Mouse (Mus musculus): ENCODE data around the gene Gm10382.
"Not testable (repeated sequence)": the region's sequence is repeated elsewhere in the genome, so short reads cannot be mapped to it uniquely, and the experiment has no call there.

Gm10382 gene

DNA sequence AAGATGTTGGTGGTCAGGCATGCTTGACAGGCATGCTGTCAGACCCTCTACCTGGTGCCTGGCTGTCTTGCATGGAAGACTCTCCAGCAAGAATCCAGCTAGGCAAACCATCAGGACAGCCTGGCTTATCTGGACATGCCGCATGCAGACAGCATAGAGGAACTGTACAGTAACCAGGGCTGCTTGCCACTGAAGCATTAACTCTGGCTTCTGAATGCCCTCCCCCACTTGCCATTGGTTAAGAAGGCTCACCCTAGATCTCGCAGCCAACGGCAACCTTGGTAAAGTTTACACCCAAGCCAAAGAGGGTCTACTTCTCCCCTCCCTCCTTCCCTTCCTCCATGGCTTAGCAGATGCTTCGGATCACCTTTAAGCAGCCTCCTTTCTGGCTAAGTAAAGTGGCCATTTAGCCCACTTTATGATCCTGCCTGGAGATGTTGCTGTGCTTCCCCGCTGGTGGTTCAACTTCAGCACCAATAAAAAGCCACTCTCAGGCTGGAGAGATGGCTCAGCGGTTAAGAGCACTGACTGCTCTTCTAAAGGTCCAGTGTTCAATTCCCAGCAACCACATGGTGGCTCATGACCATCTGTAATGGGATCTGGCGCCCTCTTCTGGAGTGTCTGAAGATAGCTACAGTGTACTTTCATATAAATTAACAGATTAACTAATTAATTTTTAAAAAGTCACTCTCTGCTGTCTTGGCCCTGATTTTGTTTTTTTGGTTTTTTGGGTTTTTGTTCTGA, 18.0 kb upstream of the Gm10382 start:
- no peak for DNase-seq

DNA sequence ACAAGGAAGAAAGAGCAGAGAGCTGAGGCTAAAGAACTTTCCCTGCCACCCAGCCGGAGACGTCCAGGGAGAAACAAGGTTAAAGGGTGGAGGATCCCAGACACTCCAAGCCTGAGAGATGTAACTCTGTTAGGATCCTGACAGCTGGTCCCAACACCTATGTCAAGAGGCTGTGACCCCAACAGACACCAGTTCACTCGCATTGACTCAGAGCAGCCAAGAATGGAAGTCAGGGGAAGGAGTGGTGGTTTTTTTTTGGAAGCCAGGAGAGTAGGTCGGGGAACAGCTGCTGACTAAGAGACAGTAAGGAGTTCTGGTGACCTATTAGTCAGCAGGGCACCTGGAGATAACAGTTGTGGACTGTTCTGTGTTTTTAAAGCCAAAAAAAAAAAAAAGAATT, 17.1 kb upstream of the Gm10382 start:
- no peak for DNase-seq

DNA sequence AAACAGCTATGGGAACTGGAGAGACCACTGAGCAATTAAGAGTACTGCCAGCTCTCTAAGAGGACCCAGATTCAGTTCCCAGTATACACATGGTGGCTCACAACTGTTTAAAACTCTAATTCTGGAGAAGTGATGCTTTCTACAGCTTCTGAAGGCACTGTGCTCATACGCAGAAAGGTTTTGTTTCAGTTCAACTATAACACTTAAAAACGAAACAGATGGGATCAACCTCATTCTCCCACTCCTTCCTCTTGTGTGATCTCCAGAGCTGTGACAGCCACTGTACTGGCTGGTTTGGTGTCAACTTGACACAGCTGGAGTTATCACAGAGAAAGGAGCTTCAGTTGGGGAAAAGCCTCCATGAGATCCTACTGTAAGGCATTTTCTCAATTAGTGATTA, 13.3 kb upstream of the Gm10382 start:
- no peak for DNase-seq

GRCm38 (mm10) chr5:125377214-125377613, 11.9 kb upstream of the Gm10382 start:
- peak; percentile 64 for DNase-seq

- DNase-seq = no peak
Measured at GRCm38 (mm10) chr5:125378919-125379318, 10.2 kb upstream of the Gm10382 start.

GRCm38 (mm10) chr5:125381954-125382672, 7.0 kb upstream of the Gm10382 start:
- DNase-seq = no peak

DNA sequence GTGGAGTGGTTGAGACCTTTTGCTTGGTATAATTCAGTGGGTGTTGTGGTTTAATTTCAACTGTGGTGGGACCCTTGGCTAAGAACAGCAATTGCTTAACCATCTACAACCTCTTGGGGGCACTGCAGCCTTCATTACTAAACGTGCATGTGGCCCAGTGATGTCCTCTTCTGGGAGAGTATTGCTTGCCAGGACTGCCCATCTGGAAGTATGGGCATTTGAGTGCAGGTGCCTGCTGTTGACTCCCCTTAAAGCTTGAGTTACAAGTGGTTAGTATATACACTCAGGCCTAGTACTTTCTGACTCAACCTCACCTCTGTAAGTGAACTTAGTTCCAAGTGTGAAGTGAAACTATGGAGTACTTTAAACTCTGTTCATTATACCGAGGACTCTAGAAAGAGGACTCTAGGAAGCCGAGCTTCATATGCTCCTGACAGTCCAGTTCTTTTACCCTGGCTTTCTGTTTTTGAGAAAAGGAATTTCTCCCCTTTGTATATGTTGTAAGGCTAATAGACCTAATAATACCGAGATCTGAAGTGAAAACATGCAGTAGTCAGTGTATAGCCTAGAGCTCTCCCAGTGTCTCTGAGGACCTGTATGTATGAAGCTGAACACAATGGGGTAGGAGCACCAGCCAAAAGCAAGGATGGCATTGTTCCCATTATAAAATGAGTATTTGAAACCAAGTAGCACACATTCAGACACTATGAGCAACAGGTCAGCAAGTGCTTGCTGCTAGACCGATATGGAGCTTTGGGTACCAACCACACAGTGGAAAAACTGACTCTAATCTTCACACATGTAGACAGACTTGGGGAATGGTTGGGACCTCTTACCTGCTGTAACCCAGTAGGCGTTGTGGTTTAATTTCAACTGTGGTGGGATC, 6.2 kb upstream of the Gm10382 start:
- DNase-seq = peak; percentile 60

GRCm38 (mm10) chr5:125383637-125384420, 5.3 kb upstream of the Gm10382 start:
- DNase-seq = no peak

- DNase-seq = no peak
Measured at GRCm38 (mm10) chr5:125384512-125385214, 4.5 kb upstream of the Gm10382 start.

DNA sequence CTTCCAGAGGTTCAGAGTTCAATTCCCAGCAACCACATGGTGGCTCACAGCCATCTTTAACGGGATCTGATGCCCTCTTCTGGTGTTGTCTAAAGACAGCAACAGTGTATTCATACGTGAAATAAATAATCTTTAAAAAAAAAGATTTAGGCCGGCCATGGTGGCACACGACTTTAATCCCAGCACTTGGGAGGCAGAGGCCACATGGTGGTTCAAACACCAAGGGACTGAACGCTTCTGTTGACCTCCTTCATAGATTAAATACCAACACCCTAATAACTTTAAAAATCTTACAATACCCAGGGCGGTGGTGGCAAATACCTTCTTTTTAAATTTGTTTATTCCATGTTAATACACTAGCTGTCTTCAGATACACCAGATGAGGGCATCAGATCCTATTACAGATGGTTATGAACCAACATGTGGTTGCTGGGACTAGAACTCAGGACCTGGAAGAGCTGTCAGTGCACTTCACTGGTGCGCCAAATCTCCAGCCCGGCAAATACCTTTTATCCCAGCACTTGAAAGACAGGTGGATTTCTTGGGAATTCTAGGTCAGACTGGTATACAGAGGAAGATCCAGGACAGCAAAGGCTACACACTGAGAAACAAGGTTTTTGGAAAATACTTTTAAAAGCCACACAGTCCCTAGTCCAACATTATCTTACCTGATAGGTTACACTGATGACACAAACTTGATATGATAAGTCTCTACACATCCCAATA, 3.7 kb upstream of the Gm10382 start:
- DNase-seq = no peak

- not testable (repeated sequence) for DNase-seq
Measured at GRCm38 (mm10) chr5:125387295-125387694, 1.8 kb upstream of the Gm10382 start.

DNA sequence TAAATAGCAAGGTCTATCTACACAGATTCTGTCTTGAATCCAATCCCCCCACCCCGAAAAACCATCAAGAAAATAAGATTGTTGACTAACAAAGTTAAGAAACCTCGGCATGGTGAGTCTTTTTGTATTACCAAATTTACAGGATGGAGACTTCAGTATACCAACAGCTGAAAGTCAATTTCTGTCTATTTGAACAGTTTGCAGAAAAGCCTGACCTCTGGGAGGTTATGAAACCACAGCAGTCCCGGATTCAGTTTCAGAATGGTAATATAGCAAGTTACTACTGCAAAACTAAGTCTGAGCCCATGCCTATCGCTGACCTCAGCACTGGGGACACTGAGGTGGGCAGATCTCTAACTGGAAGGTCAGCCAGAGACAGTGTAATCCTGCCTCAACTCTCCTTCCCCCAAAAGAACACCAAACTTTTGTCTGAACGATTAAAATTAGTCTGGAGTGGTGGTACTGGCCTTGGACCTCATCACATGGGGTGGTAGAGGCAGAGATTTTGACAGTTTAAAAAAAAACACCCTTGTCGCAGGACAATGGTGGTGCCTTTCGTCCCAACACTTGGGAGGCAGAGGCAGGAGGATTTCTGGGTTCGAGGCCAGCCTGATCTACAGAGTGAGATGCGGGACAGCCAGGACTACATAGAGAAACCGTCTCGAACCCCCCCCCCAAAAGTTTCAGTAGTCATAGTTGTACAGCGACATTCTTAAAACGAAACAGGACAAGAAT, 597 bp upstream of the Gm10382 start:
- DNase-seq = no peak

DNA sequence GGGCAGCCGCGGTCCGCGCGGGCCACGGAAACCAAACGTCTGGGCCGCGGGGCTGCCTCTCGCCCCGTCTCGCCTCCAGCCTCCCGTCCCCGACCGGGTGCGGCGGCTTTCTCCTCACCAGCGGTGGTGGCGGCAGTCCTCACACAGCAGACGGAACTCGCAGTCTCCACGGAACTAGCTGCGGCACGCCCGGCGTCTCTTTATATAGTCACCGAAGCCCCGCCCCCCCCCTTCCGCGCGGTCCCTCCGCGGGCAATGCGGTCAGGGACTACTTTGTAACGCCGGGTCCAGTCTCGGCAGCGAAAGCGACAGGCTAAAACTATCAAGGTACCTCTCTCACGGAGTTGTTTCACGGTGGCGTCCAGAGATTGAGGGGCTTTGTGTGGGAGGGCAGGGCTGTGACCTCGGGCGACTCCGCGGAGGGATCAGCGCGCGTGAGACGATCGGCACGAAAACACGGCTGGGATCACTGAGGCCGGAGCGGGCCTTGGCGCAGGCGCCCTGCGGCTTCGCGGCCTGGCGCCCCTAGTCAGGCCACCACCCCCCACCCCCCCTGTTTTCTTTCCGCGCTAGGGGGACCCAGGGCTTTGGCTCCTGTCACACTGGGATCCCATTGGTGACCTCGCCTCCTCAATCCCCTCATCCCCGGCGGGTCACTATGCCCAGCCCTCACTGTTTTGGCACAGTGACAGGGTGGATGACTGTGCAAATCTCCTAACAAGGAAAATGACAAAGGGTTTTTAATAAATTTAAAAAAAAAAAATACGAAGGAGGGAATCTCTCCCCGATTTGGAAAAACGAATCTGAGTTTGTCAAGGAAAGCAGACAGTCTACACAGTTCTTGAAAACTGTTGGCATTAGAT, 688 bp downstream of the Gm10382 start, which contains the start of gene Ubc:
Gene Ubc, minus strand, starts transcription at position 624 of the 863 bp plus-strand sequence.
- DNase-seq = peak; percentile 86

DNA sequence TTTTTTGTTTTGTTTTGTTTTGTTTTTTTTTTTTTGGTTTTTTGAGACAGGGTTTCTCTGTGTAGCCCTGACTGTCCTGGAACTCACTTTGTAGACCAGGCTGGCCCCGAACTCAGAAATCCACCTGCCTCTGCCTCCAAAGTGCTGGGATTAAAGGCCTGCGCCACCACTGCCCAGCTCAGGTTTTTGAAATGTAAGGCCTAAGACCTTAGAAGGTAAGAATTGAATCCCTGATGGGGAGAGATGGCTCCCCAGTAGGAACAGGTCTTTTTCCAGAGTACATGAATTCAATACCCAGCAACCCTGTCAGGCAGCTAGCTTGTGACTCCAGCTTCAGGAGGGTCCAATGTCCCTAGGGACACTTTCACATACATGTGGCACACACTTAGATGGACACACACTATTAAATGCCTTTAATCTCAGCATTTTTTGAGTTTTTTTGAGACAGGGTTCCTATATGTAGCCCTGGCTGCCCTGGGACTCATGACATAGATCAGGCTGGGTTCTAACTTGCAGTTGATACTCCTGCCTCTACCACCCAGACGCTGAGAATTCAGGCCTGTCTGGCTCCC, 1.9 kb downstream of the Gm10382 start:
- no peak for DNase-seq

DNA sequence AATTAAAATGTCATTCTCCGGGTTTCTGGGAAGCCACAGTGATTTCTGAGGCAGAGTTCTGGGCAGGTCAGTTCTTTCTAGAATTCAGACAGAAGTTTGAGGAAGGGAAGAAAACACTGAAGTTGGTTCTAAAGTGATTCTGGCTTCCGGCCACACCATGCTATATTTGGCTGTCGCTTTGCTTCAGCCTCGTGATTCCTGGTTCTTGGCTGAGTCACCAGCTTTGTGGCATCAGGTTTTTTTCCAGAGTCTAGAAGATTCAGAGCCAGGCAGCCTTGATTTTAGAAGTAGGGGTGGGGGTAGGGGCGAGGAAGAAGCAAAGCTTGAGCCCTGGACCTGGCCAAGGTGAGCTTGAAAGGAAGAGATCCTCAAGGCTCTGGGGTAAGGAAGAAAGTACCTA, 2.5 kb downstream of the Gm10382 start:
- DNase-seq = no peak

GRCm38 (mm10) chr5:125392176-125392575, 3.1 kb downstream of the Gm10382 start:
- not testable (repeated sequence) for DNase-seq

- DNase-seq = no peak
Measured at GRCm38 (mm10) chr5:125392618-125392976, 3.5 kb downstream of the Gm10382 start.

DNA sequence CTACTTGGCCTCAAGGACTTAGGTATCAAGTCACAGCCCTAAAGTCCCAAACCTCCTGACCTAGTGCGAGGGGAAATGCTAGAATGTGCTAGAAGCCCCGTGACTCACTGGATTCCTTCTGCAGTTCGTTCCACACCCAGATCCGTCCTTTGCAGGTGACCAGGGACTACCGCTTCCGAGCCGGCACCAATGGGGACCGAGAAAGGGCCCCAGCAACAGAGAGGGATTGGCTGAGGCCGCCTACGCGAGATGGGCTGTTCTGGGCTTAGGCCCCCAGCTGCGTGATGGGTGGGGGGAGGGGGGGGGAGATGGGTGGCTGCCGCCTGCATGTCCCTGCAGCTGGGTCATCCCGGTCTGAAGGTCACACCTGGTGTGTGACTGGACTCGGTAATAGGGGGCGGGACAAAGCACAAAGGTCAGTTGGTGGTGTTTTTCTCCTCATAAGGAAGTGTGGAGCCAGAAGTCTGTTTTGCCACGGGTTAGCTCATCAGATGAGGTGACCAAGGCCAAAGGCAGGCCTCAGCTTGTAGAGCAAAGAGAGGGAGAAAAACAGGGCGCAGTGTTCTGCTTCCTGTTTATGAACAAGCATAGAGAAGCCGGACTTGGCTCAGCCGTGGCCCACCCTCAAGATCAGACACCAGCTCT, 4.0 kb downstream of the Gm10382 start:
- peak; percentile 97 for DNase-seq
